Mouse (Mus musculus) NIH3T3 (cell line): ENCODE data around the gene Fank1.

Source experiments
- DNase-seq: peaks from one replicate; pipeline ENCODE4 v3.0.0-alpha.2; 2012; ENCODE audit warnings: low read depth

Gene Fank1

DNA sequence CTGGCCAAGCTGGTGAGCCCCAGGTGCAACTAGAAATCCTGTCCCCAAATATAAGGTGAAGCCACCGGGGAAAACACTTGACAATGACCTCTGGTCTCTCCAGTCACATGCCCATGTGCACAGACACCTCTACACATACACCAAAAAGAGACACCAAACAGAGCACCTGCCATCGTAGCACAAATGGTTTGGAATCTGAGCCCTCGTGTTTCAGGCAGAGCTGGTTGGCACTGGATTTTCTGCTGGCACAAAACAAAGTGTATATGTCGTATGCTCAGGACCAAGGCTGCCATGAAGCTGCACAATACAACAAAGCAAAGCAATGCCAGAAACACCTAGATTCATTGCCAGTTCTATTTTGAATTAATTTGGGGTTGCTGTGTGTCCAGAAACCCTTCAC, 8.6 kb upstream of the Fank1 start:
- DNase-seq = no peak

DNA sequence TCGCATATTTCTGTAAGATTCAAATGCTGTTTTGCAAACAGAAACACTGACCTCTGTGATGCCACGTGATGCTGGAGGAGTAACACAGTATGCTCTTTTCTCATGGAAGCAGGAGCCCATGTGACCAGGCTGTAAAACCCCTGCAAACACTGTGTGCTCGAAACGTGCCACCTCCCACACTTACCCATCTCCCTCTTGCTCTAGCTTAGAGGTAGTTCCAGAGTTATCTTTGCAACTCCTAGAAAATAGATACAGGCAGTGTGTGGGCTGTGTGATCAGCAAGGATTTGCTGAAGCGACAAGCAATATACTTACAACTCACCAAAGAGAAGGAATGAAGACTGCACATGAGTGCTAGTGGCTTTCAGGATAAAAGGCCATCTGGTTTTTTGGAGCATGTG, 8.1 kb upstream of the Fank1 start:
- DNase-seq = no peak

DNA sequence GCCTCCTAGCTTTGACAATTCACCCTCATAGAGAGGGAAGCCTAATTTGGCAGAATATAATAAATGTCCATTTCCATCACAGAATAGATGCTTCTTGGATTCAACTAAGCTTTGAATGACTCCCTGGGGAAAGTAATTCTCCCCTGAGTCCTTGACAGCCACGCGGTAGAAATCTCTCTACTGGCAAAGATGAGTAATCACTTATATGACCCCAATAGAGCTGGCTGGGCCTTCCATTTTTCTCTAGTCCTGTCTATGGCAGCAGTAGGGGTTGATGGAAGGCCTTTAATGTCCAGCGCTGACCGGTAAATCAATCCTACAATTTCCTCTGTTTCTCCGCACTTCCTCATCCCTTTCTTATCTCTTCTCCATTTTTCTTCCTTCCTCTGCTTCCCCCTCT, 1.5 kb upstream of the Fank1 start:
- peak; percentile 48 for DNase-seq

DNA sequence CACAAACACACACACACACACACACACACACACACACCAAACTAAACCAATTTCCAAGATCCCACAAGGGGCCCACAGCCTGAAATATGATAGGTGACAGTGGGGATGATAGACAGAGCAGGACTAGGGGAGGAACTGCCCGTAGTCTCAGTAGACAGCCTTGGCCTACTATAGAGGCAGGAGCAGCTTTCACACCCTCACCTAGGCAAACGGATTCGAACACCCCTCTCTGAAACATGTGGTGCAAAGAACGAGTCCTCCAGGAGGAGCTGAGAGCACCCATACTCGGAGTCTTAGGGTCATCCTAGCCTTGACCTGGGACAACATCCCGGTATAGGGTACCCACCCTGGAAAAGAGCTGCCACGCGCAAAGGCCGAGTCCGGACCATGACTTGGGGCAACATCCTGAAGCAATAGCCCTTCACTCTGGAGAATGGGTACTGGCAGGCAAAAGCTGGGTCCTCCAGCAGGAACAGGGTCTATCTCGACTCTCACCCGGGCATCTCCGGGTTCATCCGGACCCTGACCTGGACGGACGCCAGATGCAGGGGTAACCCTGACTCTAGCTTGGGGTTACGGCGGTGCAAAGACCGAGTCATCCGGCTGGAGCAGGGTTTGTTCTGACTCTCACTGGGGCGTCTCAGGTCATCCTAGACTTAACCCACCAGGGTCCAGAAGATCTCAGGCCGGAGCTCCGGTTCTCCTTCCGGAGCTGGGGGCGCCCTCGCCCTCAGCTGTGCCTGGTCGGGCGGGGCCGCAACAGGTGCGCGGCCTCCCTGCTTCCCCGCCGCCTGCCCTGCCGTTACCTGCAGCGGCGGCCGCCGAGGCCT, 650 bp upstream of the Fank1 start:
- peak; percentile 5 for DNase-seq

DNA sequence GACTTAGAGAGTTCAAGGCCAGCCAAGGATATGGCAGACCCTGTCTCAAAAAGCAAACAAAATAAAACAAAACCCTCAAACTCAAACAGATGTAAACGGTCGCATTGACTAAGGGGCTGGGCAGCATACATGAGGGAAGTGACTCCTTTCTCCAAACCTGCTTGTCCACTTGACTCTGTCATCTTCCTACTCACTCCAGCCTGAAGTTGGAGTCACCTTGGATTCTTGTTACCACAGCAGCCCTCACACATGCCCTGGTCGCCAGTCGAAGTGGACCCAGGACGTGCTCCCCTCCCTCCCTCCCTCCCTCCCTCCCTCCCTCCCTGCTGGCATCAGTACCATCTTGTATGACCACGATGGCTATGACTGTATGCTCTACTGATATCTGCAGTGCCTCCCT, 4.9 kb downstream of the Fank1 start:
- DNase-seq = no peak

DNA sequence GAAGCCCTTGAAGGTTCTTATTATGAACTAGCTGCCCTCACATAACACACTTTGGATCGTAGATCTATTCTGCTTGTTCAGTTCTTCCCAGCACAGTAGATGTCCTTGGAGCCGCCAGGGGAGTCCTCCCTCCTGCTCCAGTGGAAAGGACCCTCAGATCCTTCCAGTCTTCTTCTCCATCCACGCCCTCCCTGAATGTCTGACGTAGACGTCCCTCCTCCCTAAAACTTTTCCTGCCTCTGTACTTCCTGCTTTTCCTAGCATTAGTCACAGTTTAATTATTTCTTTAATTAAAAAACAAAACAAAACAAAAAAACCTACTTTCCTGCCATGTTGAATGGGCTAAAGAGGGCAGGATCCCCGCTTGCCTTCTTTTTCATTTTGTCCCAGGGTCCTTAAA, 5.3 kb downstream of the Fank1 start:
- no peak for DNase-seq

DNA sequence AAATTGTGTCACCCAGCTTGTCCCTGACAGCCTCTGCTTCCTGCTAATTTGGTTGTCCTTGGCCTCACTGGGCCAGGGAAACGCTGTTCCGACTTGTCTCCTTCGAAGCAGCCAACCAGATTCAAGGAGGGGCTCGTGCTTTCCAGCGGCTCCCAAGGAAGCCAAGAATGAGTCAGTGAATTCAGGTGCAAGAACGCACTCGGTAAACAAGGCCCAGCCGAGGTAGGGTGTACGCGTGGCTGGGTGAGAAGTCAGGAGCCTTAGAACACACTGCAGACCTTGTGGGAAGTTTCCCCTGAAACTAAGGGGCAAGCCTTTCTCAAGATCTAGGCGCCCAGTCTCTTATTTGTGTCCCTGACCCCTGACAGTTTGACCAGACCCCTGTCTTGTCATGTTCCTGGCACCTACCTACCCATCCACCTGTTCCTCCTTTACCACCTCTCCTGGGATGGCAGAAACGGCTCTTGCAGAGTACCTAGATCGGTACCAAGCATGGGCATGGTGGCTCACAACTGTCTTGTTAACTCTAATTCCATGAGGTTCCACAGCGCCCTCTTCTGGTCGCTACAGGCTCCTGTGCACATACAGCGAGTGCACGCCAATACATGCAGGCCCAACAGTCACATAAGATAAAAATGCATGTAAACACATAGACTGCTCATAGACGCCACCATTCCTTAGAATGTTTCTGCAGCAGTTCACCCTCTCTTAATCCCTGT, 6.2 kb downstream of the Fank1 start, which contains the start of gene Dhx32:
TSS of gene Dhx32 (minus strand) at position 10 of the 719 bp plus-strand sequence.
- peak; percentile 73 for DNase-seq

DNA sequence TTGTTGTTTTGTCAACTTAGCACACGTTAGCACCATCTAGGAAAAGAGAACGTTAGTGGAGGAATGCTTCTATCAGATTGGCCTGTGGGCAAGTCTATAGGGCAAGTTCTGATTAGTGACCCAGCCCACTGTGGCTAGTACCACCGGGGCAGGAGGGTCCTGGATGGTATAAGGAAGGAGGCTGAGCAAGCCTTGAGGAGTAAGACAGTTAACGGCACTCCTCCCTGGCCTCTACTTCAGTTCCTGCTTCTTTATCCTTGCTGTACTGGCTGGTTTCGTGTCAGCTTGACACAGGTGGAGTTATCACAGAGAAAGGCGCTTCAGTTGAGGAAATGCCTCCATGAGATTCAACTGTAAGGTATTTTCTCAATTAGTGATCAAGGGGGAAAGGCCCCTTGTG, 10.9 kb downstream of the Fank1 start:
- DNase-seq = no peak

DNA sequence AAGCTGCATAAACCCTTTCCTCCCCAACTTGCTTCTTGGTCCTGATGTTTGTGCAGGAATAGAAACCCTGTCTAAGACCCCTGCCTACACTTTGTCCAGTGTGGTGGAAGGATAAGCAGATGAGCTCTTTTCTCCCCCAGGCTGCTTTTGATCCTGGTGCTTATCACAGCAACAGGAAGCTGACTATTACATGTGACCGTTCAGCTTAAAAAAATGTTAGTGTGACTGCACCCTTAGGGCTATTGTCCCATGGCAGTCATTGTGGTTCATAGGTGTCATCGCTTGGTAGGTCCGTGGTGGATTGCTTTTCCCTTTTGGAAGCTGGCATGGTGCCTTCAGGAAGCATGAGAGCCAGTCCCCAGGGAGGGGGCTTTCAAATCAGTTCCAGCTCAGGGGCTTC, 11.5 kb downstream of the Fank1 start:
- DNase-seq = no peak

DNA sequence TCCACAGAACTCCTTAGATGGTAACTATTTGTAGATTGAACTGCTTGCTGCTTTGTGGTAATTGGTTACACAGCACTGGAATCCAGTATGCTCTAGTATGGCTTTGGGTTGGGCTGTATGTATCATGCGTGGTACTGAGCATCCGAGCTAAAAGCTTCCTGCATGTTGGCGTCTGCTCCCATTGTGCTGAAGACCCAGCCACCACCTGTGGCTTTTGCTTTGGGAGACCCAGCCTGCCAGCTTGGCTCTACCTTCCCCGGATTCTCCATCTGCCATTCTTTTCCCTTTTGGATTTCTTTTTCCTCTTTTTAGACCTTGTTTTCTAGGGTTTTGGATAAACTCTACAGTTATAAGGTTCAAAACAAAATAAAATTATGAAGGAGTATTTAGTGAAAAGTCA, 13.5 kb downstream of the Fank1 start:
- no peak for DNase-seq

DNA sequence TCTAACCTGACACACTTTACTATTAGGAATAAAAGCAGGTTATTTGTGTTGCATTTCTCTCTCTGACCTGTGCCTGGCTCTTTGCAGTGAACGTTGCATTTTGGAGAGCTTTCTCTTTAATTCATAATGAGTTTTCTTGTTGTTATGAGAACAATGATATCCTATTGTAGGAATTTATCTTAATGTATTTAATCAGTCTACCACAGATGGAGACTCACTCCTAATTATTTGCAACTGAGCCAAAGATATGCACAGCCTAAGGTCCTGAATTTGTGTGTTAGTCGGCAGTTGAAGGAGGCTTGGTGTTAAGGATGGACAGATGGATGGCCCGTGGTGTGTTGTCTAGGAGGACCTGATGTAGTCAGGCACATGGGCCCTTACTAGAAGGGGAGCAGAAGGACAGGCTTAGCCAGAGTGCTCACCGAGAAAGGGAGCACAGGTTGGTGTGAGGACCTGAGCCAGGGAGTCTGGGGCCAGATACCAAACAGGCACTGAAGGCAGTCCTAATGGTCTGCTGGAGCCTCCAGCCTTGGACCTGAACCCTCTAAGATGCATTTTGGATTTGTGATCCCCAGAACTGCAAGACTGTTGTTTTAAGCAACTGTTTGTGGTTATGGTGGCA, 14.1 kb downstream of the Fank1 start:
- DNase-seq = no peak

DNA sequence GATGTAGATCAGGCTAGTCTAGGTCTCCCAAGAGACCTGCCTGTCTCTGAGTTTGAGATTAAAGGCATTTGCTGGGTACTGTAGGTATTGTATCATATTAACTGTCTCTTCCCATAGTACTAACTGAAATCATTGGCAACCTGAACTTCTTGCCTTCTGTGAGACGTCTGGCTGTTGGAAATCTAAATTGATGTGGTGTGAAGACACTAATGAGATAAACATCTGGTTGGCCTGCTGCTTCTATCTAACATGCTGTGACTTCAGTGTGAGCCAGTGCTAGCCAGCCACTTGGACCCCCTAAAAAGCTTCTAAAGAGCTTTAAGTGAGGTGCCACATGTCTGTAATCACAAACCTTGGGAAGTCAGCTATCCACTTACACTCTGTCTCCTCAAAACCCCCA, 16.1 kb downstream of the Fank1 start:
- DNase-seq = no peak

DNA sequence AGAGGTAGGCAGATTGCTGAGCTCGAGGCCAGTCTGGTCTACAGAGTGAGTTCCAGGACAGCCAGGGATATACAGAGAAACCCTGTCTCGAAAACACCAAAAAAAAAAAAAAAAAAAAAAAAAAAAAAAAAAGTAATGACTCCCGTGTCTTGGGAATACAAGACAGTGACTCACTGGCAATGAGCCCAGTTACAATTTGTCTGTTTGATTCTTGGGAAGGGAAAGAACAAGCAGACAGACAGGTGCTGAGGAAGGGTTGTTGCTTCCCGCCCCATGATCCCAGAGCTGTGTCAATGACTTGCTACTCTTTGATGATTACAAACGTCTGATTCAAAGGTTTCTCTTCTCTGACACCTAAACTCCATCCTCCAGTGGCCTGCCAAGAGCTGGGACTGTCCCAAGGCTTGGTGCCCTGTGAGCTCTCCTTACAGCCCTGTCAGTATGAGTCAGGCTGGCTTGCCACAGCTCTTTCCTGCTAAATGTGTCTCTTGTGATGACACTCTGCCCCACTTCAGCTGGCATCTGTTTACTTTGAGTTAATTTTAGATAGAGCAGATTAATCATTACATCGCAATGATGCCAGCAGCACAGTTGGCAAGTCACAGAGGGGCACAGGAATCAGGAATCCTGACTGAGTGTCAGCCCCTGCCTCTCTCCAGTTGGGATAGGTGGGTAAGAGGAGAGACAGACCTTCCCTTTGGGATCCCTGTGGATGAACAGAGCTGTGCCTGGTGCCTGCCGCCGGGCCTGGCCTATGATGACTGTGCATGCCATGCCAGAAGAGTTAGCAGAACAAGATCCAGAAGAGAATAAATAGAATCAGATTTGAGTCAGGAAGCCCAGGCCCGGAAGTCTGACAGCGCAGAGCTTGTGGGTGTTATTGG, 16.8 kb downstream of the Fank1 start:
- peak; percentile 76 for DNase-seq

DNA sequence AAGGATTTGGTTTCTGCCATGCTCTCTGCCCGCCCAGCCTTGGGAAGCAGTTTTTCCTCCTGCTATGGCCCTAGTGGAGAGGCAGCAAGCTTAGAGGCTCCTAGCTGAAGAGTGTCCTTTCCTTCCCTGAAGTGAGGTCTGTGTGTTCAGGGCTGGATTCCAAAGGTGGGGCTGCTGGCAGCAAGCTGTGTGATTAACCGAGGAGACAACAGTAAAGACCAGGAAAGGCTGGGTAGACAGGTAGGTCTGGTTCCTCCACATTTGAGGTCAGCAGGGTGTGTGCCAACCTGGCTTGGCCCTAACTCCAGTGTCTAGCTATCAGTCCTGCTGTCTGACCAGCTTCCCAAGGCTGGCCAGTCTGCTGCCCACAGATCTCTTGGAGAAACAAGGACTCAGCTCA, 18.1 kb downstream of the Fank1 start:
- DNase-seq = no peak

DNA sequence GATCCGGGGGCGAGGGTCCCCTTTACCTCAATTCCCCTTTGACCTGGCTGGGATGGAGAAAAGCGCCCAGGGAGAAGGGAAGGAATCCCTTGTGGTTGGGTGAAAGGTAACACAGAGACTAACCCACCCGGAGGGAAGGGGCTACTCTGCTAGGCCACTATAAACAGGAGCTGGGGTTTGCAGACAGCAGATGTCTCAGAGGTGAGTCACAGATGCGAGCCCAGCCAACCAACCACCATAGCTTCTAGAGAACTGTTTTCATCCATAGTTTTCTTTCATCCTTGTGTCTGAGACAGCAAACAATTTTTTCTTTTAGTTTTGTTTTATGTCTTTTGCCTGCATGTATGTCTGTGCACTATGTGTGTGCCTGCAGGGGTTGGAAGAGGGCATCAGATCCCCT, 23.3 kb downstream of the Fank1 start:
- DNase-seq = peak; percentile 47

DNA sequence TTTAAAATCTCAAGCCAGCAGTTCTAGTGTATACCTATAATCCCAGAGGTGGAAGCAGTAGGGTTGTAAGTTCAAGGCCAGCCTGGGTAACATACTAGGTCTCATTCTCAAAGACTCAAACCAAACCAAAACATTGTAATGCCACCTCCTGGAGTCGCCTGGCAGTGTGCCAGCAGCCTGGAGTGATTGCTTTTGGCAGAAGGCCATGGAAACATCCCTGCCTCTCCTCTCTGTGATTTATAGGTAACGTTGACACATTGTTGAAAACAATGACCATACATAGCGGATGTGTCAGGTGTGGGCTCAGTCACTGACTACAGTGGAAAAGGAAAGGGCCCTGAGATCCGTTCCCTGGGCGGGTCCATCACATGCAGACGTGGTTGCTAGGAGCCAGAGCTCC, 25.2 kb downstream of the Fank1 start:
- peak; percentile 20 for DNase-seq

DNA sequence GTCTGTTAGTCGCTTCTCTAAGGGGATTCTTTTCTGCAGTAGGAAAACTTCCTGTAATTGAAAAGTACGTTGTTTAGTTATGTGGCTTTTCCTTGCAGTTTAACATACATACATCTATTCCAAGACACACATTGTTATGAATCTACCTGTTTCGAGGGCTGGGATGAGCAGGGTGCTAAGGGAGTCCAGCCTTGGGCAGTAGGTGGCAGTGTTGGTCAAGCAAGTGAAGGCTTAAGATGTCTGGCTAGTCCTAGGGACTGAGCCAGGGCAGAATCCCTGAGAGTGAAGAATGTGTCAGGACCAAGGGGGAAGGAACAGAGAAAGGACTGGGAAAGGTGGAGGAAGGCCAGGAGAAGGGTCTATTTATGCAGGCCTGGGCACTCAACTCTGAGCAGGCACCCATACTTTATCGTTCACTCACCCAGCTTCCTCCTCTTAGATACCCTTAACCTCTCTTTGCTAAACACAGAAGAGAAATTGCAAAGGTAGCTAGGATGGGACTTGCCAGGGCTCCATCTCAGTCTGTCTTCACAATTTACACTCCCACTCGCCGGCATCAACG, 29.0 kb downstream of the Fank1 start:
- peak; percentile 84 for DNase-seq

DNA sequence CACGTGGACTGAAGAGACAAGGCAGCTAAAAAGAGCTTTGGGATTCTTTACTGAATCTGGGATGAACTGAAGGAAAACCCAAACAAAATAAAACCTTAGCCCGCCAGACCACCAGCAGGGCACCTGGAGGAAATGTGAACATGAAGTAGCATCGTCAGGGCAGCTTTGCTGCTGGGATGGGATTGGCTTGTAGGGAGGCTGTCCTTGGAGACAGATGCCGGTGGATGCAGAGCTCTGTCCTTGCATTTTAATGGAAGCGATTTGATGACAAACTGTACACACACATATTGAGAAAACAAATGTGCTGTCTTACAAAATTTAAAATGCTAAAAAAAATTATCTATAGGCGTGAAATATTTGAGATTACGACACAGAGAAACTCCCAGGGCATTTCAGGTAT, 36.3 kb downstream of the Fank1 start:
- DNase-seq = no peak

DNA sequence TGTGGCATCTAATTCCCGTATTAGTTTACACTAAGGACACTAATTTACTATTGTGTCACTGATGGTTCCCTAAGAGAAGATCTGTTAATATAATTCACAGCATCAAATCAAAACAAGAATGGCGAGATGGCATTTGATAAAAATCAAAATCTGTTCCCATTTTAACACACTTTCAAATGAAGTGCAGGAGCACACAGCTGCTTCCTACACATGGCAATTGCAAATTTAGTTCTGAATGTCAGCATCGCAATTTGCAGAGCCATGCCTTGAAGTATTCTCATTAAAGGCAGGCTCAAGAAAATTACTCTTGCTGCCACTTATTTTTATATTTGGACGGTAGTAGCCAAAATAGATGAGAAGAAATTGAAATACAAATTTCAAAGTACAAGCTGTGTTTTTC, 36.7 kb downstream of the Fank1 start:
- DNase-seq = no peak

DNA sequence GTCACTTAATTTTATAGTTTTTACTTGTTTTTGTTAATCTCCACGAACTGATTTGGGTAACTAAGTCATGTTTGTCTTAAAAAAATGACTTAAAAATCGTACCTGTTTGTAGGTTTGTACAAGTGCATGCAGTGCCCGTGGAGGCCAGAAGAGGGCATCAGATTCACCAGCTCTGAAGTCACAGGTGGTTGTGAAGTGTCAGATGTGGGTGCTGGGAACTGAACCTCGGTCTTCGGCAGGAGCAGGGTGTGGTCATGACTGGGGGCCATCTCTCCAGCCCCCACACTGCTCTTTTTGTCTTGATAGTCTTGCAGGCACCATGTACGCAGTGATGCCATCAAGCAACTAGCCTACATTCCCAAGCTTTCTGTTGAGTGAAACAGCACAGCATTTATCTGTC, 47.1 kb downstream of the Fank1 start:
- no peak for DNase-seq

DNA sequence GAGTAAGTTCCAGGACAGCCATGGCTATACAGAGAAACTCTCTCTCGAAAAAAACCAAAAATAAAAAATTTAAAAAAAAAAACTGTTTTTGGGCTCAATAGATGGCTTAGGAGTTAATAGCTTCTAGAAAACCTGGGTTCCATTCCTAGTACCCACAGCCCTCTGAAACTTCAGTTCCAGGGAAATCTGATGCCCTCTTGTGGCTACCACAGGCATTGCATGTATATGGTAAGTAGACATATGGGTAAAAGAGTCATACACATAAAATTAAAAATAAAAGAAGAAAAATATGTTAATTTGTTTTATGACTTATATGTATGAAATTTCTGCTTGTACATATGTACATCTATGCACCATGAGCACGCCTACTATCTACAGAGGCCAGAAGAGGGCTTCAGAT, 47.9 kb downstream of the Fank1 start:
- peak; percentile 14 for DNase-seq

DNA sequence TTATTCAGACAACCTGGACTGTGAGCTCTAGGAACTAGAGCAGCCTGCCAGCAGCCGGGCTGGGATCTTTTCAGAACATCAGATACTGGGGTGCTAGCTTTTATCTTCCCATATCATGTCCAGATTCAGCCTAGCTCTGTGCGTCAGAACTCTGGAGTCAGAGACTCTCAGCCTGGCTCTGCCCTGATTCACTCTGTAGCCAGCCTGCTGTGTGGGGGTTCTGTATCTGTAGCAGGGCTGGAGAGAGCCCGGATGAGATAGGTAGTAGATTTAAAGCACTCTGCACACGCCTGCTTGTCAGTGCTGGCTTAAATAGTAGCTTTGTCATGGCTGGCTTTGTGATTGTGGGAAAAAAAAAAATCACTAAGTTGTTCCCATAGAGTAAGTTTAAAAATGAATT, 51.9 kb downstream of the Fank1 start:
- DNase-seq = no peak
